Mouse (Mus musculus): Measurements from ENCODE around the gene Ptrh1. TPM values are rescaled to one million over a fixed set of nuclear protein-coding genes. Genes with fewer than 3 reads are reported as not detected.

Ptrh1 gene
- polyA plus RNA-seq, 2 experiments, result 5.1 to 11.3 TPM

- WGBS, result 67% methylated on average over 10 of the region's 10 CpGs
- DNase-seq (ENCODE audit: low spot score) (no peak), ATAC-seq (ENCODE audit: low FRiP score, low read depth) (no peak)
- Histone ChIP-seq H3K27ac (replicated peaks; ENCODE audit: low read depth, low read length) (no peak overlapping the region), H3K4me2 (replicated peaks; ENCODE audit: low read depth, low read length, severe bottlenecking) (peak overlapping the region; percentile 60; the same call in 1 of the 2 replicates), H3K4me3 (replicated peaks; ENCODE audit: low read length) (no peak overlapping the region), H3K36me3 (ENCODE audit: control insufficient read depth, insufficient read depth, low read length) (peaks cover 32% of the 10 kb centered on the region), H3K27me3 (ENCODE audit: control insufficient read depth, insufficient read depth, low read length) (no peaks in the 10 kb centered on the region), H3K4me1 (ENCODE audit: control insufficient read depth, insufficient read depth, low read length) (peaks cover 9% of the 10 kb centered on the region), H3K9me3 (ENCODE audit: control insufficient read depth, low read length) (no peaks in the 10 kb centered on the region), H3K9ac (ENCODE audit: low read depth, low read length, severe bottlenecking) (no peak overlapping the region)
- TF ChIP-seq POLR2A (IDR thresholded peaks at IDR 0.05; ENCODE audit: borderline replicate concordance, extremely low read depth, insufficient read depth, insufficient read length), result no peak
Observed at GRCm38 (mm10) chr2:32752181-32752580, 23.4 kb upstream of the Ptrh1 start.

- Histone ChIP-seq H3K4me3 (replicated peaks; ENCODE audit: low read length) (peak overlapping the region; percentile 73; the same call in 1 of the 2 replicates), H3K4me2 (replicated peaks; ENCODE audit: low read depth, low read length, severe bottlenecking) (peak overlapping the region; percentile 22; the same call in 1 of the 2 replicates), H3K27me3 (ENCODE audit: control insufficient read depth, insufficient read depth, low read length) (no peaks in the 10 kb centered on the region), H3K36me3 (ENCODE audit: control insufficient read depth, insufficient read depth, low read length) (peaks cover 33% of the 10 kb centered on the region), H3K9ac (ENCODE audit: low read depth, low read length, severe bottlenecking) (no peak overlapping the region), H3K4me1 (ENCODE audit: control insufficient read depth, insufficient read depth, low read length) (peaks cover 5% of the 10 kb centered on the region; the same call in 1 of the 2 replicates), H3K27ac (replicated peaks; ENCODE audit: low read depth, low read length) (no peak overlapping the region), H3K9me3 (ENCODE audit: control insufficient read depth, low read length) (no peaks in the 10 kb centered on the region)
- ATAC-seq (ENCODE audit: low FRiP score, low read depth) (peak; percentile 9; the same call in 1 of the 2 replicates), DNase-seq (ENCODE audit: low spot score) (no peak)
- 35% methylated on average over 6 of the region's 6 CpGs for WGBS
- TF ChIP-seq POLR2A (IDR thresholded peaks at IDR 0.05; ENCODE audit: borderline replicate concordance, extremely low read depth, insufficient read depth, insufficient read length), result no peak
Observed at GRCm38 (mm10) chr2:32756674-32757055, 18.9 kb upstream of the Ptrh1 start.

DNA sequence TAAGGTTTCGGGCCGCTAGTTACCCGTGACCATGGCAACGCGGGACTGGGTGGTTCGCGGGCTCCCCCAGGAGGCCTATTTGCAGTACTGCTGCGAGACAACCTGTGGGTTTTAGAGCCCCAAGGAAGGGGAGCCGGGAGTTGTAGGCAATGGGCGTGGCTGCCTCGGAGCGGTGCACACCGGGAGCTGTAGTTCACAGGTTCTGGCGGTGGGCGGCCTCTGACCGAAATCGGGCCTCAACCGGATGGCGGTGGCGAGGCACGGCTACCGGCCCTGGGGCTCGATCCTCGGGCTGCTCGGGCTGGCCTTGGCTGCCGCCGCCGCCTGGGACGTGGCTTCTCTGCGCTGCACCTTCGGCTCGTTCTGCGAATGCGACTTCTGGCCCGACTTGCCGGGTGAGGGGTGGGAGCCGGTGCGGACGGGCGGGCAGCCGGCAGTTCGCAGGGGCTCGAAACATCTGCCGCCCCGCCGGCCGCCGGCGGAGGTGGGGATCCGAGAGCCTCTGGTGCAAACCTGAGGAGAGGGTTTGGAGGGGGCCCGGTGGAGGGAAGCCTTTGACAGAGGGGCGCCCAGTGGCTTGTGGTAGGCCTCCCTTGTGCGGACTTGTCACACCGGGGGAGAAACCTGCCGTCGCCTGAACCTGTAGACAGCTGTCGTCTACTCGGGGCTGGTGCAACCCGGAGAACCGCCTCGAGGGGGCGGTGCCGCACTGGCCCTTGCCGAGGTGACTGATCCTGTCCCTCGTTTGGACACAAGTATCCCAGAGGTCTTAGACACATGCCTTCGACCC is 18.3 kb upstream of the Ptrh1 start, which contains the start of gene Tor2a:
TSS of gene Tor2a (plus strand) at position 179 of the 790 bp plus-strand sequence.
- TF ChIP-seq POLR2A (IDR thresholded peaks at IDR 0.05; ENCODE audit: borderline replicate concordance, extremely low read depth, insufficient read depth, insufficient read length), result 0 out of 2 replicates have a peak, but pooled peaks have one; percentile 60
- H3K9ac ChIP-seq (ENCODE audit: low read depth, low read length, severe bottlenecking), result peak within 1 kb of the TSS; percentile 88
- under 1% methylated on average over 48 of the region's 66 CpGs for WGBS

GRCm38 (mm10) chr2:32758503-32758902 is 17.1 kb upstream of the Ptrh1 start:
- Histone ChIP-seq H3K4me3 (replicated peaks; ENCODE audit: low read length) (no peak overlapping the region), H3K4me1 (ENCODE audit: control insufficient read depth, insufficient read depth, low read length) (peaks cover 2% of the 10 kb centered on the region; the same call in 1 of the 2 replicates), H3K9ac (ENCODE audit: low read depth, low read length, severe bottlenecking) (0 out of 2 replicates have a peak overlapping the region, but pooled peaks have one; percentile 16), H3K4me2 (replicated peaks; ENCODE audit: low read depth, low read length, severe bottlenecking) (no peak overlapping the region), H3K27me3 (ENCODE audit: control insufficient read depth, insufficient read depth, low read length) (no peaks in the 10 kb centered on the region), H3K9me3 (ENCODE audit: control insufficient read depth, low read length) (no peaks in the 10 kb centered on the region), H3K27ac (replicated peaks; ENCODE audit: low read depth, low read length) (no peak overlapping the region), H3K36me3 (ENCODE audit: control insufficient read depth, insufficient read depth, low read length) (peaks cover 40% of the 10 kb centered on the region)
- 73% methylated on average over 8 of the region's 8 CpGs for WGBS
- no peak for ATAC-seq (ENCODE audit: low FRiP score, low read depth)
- TF ChIP-seq POLR2A (IDR thresholded peaks at IDR 0.05; ENCODE audit: borderline replicate concordance, extremely low read depth, insufficient read depth, insufficient read length), result no peak
- DNase-seq (ENCODE audit: low spot score), result no peak

More for the DNA sequence above, 18.3 kb upstream of the Ptrh1 start, which contains the start of gene Tor2a:
- ATAC-seq (ENCODE audit: low FRiP score, low read depth), result peak; percentile 93
- Histone ChIP-seq H3K4me2 (replicated peaks; ENCODE audit: low read depth, low read length, severe bottlenecking) (peak within 1 kb of the TSS; percentile 50), H3K27ac (replicated peaks; ENCODE audit: low read depth, low read length) (peak within 1 kb of the TSS; percentile 82), H3K36me3 (ENCODE audit: control insufficient read depth, insufficient read depth, low read length) (peaks cover 38% of the 10 kb centered on the region), H3K4me1 (ENCODE audit: control insufficient read depth, insufficient read depth, low read length) (peaks cover 2% of the 10 kb centered on the region; the same call in 1 of the 2 replicates), H3K4me3 (replicated peaks; ENCODE audit: low read length) (peak within 1 kb of the TSS; percentile 73), H3K27me3 (ENCODE audit: control insufficient read depth, insufficient read depth, low read length) (no peaks in the 10 kb centered on the region), H3K9me3 (ENCODE audit: control insufficient read depth, low read length) (no peaks in the 10 kb centered on the region)
- DNase-seq (ENCODE audit: low spot score), result peak; percentile 100

GRCm38 (mm10) chr2:32759001-32759400 is 16.6 kb upstream of the Ptrh1 start:
- ATAC-seq (ENCODE audit: low FRiP score, low read depth), result no peak
- Histone ChIP-seq H3K36me3 (ENCODE audit: control insufficient read depth, insufficient read depth, low read length) (peaks cover 40% of the 10 kb centered on the region), H3K27ac (replicated peaks; ENCODE audit: low read depth, low read length) (no peak overlapping the region), H3K4me1 (ENCODE audit: control insufficient read depth, insufficient read depth, low read length) (peaks cover 2% of the 10 kb centered on the region; the same call in 1 of the 2 replicates), H3K9ac (ENCODE audit: low read depth, low read length, severe bottlenecking) (no peak overlapping the region), H3K27me3 (ENCODE audit: control insufficient read depth, insufficient read depth, low read length) (no peaks in the 10 kb centered on the region), H3K4me2 (replicated peaks; ENCODE audit: low read depth, low read length, severe bottlenecking) (no peak overlapping the region), H3K9me3 (ENCODE audit: control insufficient read depth, low read length) (no peaks in the 10 kb centered on the region), H3K4me3 (replicated peaks; ENCODE audit: low read length) (no peak overlapping the region)
- WGBS, result 91% methylated on average over 2 of the region's 2 CpGs
- no peak for DNase-seq (ENCODE audit: low spot score)
- TF ChIP-seq POLR2A (IDR thresholded peaks at IDR 0.05; ENCODE audit: borderline replicate concordance, extremely low read depth, insufficient read depth, insufficient read length), result no peak
